Mouse (Mus musculus) gastrocnemius, postnatal 36 days (tissue): ENCODE results near the gene Aqp7. TPM values are rescaled to one million over a fixed set of nuclear protein-coding genes. Genes with fewer than 3 reads are reported as not detected.
"Not testable (repeated sequence)": the region's sequence is repeated elsewhere in the genome, so short reads cannot be mapped to it uniquely, and the experiment has no call there.

Experiments
- DNase-seq, 2 experiments: peaks; one replicate each; pipeline ENCODE4 v3.0.0; 2022
- intact Hi-C: fragments of 180-260 bp; cut with DNase I; formaldehyde crosslinking; loops from one replicate; pipeline ENCODE4 v1.15.1; 2025
- long read RNA-seq, 2 experiments: library from polyadenylated mRNA; stranded (forward); transcript quantifications; one replicate each; pipeline ENCODE4 v2.0.0; 2021
- total RNA-seq, 2 experiments: library from RNA; stranded (reverse); gene quantifications; 2 replicates each; pipeline ENCODE4 v1.2.3; 2021

Aqp7 gene
- total RNA-seq: 10 to 100 TPM; 10.5 to 10.8 TPM
- long read RNA-seq, experiment 1, partial matches to known transcripts: 2 of 10 reads
- long read RNA-seq, experiment 1, other reads (novel, unspliced or antisense): 4 of 10 reads
- long read RNA-seq, experiment 2, transcript Aqp7-201 (8 exons, 2,527 nt): major isoform, 10 of 19 reads
- long read RNA-seq, experiment 2, partial matches to known transcripts: 2 of 19 reads
- long read RNA-seq, experiment 2, other reads (novel, unspliced or antisense): 6 of 19 reads

DNA sequence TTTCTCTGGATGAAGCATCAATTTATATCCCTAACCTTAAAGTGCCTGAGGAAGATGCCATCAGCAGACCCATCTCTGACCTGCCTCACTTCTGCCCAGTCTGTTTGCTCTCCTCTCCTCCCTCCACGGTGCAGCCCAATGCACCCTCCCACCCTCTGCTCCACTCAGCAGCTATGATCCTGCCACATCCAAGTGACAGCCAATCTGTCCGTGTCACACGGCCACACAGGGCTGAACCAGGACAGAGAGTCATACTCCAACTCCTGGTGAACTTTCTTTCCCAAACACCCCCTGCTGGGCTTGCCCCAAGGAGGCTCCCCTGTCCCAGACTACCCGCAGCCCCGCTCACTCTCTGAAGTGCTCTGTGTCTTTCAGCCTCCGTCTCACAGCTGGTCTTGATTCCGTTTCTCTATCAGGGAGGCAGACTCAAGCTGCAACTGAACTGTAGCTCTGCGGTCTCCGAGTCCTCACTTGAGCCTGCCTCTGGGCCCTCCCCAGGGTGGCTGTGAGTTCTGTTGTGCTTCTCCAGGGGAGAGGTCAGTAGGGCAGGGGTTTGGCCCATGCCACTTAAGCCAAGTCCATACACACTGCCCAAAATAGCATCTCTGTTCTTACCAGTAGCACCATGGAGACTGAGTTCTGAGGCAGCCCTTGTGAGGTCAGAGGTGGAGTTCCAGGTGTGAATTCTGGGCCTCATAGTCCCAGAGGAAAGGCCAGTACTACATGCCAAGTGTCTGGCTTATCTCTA lies at the start of gene Aqp7:
Aqp7 (minus strand) TSS at position 616 of the 748 bp plus-strand sequence.
- no peak for DNase-seq
- intact Hi-C loops: no loop called here

DNA sequence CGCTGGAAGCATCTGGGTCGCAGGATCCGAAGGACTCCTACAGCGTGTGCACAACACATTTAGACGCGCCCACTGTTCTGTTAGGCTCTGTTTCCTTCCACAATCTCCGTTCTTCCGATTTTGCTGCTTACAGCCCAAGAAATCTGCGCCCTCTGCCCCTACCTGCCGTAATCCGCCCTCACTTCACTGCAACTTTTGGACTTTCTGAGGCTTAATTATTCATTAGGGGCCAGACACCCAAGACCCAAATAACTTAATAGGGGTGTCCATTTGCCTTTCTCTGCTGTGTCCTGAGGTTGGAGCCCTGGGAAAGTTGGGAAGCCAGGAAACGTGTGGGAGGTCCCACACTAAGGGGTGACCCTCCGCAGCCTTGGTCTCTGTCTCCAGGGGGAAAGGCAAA lies 49.4 kb upstream of the Aqp7 start:
- intact Hi-C loops: no loop called here
- no peak for DNase-seq

GRCm38 (mm10) chr4:41096794-41097193 lies 48.9 kb upstream of the Aqp7 start:
- DNase-seq: no peak
- intact Hi-C loops: no loop called here

GRCm38 (mm10) chr4:41096169-41096568 lies 48.2 kb upstream of the Aqp7 start:
- DNase-seq: no peak
- intact Hi-C loops: no loop called here

DNA sequence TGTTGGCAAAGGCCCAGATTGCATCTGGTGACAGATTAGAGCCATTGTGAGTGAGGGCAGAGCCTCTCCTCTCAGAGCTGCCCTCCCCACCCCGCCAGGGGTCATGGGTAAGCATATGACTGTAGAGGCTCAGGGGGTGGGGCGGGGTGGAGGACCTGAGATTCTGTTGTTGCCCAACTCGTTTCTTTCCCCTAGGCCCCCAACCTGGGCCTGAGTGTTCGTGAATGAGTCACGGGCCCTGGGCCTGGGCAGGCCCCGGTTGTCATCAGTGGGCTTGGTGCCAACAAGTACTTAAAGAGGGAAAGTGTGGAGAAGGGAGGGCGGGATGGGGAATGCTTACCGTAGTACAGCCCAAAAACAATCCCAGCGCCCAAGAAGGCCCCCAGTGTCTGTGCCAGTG lies 46.4 kb upstream of the Aqp7 start:
- intact Hi-C loops: no loop called here

GRCm38 (mm10) chr4:41092958-41093357 lies 45.0 kb upstream of the Aqp7 start:
- intact Hi-C loops: no loop called here
- no peak for DNase-seq

More for the DNA sequence above, 46.4 kb upstream of the Aqp7 start:
- no peak for DNase-seq

DNA sequence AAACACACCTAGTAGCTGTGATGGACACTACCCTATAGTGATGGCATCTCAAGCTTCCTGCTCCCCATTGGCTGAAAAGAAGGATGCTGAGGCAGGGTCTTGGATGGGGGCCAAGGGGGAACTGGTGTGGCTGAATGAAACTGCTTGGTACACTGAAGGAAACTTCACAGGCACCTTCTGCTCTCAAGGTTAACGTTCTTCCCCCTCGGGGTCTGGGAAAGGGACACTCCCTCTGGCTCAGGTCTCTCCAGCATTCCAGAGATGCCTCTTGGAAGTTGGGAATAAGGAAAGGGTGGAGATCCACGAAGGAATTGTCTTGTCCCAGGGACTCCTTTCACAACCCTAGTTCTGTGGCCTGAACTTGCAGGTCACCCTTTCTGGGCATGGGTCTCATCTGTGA lies 43.5 kb upstream of the Aqp7 start:
- no peak for DNase-seq
- intact Hi-C loops: no loop called here

DNA sequence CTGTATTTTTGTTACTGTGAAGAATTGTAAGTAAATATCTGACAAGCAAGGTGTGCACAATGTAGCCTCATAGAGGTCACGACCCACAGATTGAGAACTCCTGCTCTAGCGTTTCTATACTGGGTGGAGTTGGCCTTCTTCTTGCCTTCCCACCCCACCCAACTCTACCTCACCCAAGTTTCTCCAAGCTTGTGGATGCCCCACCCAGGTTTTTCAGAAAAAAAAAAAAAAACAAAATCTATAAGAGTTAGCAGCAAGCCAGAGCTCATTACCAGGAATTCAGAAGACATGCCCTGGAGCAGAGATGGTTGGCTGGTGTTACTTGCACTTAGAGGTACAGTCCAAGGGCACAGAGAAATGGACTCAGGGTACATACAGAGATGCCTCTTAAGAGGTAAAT lies 41.8 kb upstream of the Aqp7 start:
- no peak for DNase-seq
- intact Hi-C loops: no loop called here

GRCm38 (mm10) chr4:41089189-41089588 lies 41.2 kb upstream of the Aqp7 start:
- DNase-seq: no peak
- intact Hi-C loops: no loop called here

DNA sequence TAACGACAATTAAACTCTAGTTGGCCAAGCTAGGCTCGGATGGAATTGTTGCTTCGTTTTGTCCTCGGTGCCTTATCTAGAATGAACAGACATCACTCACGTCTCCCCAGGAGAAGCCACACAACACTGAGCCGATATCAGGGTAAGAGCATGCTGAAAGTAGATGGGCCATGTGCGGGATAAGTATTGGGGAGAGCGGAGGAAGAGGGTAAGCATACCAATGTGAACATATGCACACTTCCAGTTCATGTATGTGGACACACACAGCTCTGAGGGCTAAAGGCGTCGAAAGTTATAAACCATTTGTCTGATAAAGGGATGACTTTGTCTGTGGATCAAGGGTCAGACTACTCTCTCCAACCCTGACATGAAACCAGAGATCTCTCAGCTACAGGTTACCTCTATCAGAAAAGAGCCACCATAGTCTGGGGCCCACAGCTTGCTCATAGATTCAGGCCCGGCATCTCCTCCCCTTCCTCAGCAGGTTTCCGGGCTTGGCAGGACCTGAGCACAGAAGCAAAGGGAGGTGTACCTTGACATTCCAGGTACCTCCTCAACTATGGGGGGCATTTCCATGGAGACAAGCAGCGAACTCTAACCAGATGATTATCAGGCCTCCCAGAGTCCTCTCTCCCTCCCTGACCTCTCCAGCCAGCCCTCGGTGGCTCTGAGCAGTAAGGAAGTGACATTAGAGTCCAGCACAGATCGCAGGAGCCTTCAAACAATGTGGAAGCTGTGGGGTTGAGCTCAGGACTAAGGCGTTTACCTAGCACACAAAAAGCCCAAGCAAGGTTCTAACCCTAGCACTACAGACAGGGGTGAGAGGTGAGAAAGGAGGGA lies 39.7 kb upstream of the Aqp7 start:
- DNase-seq: no peak
- intact Hi-C loops: no loop called here

GRCm38 (mm10) chr4:41086947-41087346 lies 39.0 kb upstream of the Aqp7 start:
- intact Hi-C loops: no loop called here
- DNase-seq: no peak

DNA sequence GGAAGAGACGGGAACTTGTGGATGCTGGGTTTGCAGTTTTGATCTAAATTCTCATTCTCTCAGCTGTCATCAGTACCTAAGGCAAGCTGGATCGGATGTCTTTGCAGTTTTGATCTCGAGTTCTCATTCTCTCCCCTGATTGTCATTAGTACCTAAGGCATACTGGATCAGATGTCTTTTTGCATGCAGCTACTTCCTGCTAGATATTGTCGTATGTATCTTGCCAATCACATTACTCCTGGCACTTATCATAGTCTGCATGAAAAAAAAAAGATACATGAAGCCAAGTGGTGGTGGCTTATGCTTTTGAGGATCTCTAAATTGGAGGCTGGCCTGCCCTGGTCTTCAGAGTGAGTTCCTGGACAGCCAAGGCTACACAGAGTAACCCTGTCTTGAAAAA lies 36.9 kb upstream of the Aqp7 start:
- DNase-seq: no peak
- intact Hi-C loops: no loop called here

DNA sequence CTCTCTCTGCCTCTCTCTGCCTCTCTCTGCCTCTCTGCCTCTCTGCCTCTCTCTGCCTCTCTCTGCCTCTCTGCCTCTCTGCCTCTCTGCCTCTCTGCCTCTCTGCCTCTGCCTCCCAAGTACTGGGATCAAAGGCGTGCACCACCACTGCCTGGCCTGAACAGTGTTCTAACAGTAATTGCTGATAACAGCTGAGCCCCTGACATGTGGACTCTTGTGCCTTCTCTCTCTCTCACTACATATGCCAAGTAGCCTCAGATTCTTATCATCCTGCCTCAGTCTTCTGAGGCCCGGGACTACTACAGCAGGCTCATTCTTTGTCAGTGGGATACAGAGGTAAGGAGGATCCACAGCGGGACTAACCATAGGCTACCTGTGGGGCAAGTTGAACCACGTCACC lies 34.9 kb upstream of the Aqp7 start:
- intact Hi-C loops: not testable (repeated sequence)

DNA sequence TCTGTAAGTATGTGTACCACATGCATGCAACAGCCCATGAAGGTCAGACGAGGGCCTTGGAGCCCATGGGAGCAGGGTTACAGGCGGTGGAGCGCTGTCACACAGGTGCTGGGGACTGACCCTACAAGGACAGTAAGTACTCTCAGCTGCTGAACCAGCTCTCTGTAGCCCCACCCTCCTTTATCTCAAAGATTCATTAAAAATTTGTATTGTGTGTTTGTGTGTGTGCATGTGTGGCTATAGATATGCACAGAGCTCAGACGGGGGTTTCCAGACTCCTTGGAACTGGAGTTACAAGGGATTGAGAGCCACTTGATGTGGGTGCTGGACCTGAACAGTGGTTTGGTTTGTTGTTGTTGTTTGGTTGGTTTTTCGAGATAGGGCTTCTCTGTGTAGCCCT lies 33.8 kb upstream of the Aqp7 start:
- DNase-seq: no peak
- intact Hi-C loops: no loop called here

More for the DNA sequence above, 34.9 kb upstream of the Aqp7 start:
- DNase-seq: not testable (repeated sequence)

- no peak for DNase-seq
- intact Hi-C loops: no loop called here
Measured at GRCm38 (mm10) chr4:41078726-41079125, 30.8 kb upstream of the Aqp7 start.

DNA sequence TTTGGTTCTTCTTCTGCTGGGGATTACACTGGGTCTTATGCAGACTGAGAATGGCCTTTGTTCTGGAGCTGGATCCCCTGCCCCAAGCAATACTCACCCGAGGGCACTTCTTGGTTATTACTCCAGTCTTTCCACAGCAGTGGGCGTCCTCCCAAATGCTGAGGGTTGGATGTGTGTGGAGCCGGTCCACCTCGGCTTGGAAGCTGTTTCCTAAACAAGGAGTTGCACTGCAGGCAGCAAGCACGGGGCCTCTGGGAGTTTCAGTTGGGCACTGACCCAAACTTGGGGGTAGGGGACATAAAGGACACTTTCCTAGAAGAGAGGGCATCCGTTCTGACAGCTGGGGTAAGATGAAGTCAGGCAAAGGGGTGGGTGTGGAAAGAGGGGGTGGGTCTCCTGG lies 26.5 kb upstream of the Aqp7 start:
- no peak for DNase-seq
- intact Hi-C loops: no loop called here

DNA sequence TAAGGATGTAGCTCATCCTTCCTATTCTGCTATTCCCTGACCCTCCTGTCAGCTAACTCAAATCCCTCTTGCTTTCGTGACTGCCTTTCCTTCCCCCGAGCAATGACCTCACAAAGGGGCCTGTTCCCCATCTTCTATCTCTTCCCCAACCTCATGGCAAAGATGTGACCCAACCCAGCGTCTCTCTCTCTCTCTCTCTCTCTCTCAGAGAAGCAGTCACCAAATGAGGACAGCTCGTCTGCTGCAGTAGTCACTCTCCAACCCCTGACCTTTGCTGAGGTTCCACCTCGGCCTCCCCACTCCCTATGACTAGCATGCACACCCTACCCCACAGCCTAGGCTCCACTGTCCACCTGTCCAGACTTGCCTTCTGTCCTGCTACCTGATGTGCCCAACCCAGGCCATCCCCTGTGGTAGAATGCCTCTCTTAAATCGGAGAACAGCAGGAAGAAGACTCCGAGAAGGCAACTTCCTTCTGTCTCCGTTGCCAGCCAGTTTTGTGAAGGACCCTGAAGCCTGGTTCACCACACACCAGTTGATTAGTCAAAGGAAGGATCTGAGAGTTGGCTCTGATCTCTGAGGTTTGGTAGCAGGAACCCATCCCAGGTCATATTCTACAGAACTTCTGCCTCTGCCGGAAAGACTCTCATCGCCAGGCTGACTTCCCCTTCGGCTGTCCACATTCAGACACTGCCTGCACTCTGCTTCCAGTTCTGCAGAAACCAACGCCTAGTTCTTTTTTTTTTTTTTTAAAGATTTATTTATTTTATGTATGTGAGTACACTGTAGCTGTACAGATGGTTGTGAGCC lies 25.3 kb upstream of the Aqp7 start:
- no peak for DNase-seq
- intact Hi-C loops: no loop called here

DNA sequence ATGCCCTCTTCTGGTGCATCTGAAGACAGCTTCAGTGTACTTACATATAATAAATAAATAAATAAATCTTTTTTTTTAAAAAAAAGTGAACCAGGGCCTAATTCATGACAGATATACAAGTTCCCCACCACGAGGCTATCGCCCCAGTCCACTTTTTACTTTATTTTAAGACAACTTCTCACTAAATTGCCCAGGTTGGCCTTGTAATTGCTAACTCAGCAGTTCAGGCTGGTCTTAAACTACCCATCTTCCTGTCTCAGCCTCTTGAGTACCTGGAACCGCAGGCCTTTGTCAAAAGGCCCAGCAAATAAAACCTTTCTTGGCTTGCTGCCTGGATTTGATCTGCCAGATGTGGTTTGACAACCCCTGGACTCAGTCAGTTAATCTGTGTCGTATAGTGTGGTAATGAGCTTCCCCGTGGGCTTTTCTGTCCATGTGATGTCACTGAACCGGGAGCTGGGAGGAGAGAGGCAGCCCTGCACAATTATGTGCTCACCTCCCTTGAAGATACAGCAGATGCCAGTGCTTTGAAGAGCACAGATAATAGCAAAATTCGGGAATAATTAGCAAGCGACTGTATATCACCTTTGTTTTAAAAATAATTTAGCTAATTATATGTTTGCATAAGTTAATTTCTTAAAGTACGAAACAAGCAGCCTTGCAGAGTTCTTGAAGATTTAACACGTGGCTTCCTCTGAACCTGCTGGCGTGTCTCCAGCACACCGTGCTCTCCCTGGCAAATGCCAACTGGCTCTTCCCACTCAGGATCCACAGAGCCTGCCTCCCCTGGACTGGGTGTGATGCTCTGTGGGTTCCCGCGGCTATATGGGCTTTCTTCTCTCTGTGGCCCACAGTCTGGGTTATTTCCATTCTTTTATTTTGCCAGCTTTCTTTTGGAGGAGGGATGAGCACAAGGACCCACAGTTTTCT lies 23.8 kb upstream of the Aqp7 start:
- no peak for DNase-seq
- intact Hi-C loops: no loop called here

DNA sequence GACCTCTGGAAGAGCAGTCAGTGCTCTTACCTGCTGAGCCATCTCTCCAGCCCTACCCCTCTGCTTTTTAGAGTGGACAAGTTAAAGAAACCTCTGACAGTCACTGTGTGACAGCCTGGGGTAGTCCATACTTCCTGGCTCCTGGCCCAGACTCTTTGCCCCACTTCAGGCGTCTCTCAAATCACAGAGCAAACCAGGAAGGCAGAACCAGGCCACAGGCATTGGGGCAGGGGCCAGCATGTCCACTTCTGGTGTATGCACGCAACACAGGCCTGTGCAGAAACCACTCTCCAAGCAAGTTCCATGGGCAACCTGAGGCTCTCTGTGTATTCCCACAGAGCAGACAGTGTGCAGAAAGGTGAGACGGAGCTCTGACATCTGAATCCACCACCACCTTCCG lies 17.3 kb upstream of the Aqp7 start:
- no peak for DNase-seq
- intact Hi-C loops: no loop called here
